Mouse (Mus musculus): Measurements from ENCODE around the gene Phf24.

Gene Phf24

GRCm38 (mm10) chr4:42915311-42915710, 1.1 kb upstream of the Phf24 start:
- peak; percentile 31 for DNase-seq

- DNase-seq = peak; percentile 41
Measured at GRCm38 (mm10) chr4:42915966-42916365, 494 bp upstream of the Phf24 start.

- DNase-seq = peak; percentile 90
Measured at GRCm38 (mm10) chr4:42917402-42917774, 928 bp downstream of the Phf24 start.

- peak; percentile 57 for DNase-seq
Measured at GRCm38 (mm10) chr4:42920726-42921125, 4.3 kb downstream of the Phf24 start.

GRCm38 (mm10) chr4:42921536-42921935, 5.1 kb downstream of the Phf24 start:
- DNase-seq = peak; percentile 37

- peak; percentile 12 for DNase-seq
Measured at GRCm38 (mm10) chr4:42922056-42922455, 5.6 kb downstream of the Phf24 start.

GRCm38 (mm10) chr4:42922461-42922860, 6.0 kb downstream of the Phf24 start:
- DNase-seq = peak; percentile 74

- DNase-seq = peak; percentile 68
Measured at GRCm38 (mm10) chr4:42924095-42924710, 7.7 kb downstream of the Phf24 start.

- DNase-seq = peak; percentile 37
Measured at GRCm38 (mm10) chr4:42928209-42928608, 11.7 kb downstream of the Phf24 start.

- DNase-seq = peak; percentile 77
Measured at GRCm38 (mm10) chr4:42928952-42929351, 12.5 kb downstream of the Phf24 start.

GRCm38 (mm10) chr4:42932229-42932969, 15.9 kb downstream of the Phf24 start:
- peak; percentile 75 for DNase-seq

GRCm38 (mm10) chr4:42933630-42934029, 17.2 kb downstream of the Phf24 start:
- DNase-seq = peak; percentile 98

- DNase-seq = no peak
Measured at GRCm38 (mm10) chr4:42941396-42941795, 24.9 kb downstream of the Phf24 start.

GRCm38 (mm10) chr4:42943341-42943740, 26.9 kb downstream of the Phf24 start:
- DNase-seq = no peak

- no peak for DNase-seq
Measured at GRCm38 (mm10) chr4:42944185-42944584, 27.7 kb downstream of the Phf24 start.

- peak; percentile 86 for DNase-seq
Measured at GRCm38 (mm10) chr4:42945043-42945442, 28.6 kb downstream of the Phf24 start.

- no peak for DNase-seq
Measured at GRCm38 (mm10) chr4:42945445-42945844, 29.0 kb downstream of the Phf24 start.

GRCm38 (mm10) chr4:42945952-42946351, 29.5 kb downstream of the Phf24 start:
- peak; percentile 90 for DNase-seq

GRCm38 (mm10) chr4:42946733-42947290, 30.4 kb downstream of the Phf24 start:
- DNase-seq = peak; percentile 91

GRCm38 (mm10) chr4:42948527-42948926, 32.1 kb downstream of the Phf24 start:
- no peak for DNase-seq

- DNase-seq = no peak
Measured at GRCm38 (mm10) chr4:42949051-42949675, 32.7 kb downstream of the Phf24 start.

GRCm38 (mm10) chr4:42949676-42950051, 33.2 kb downstream of the Phf24 start, which contains the start of gene Dnajb5:
TSS of gene Dnajb5 (plus strand) at chr4:42949814.
- peak; percentile 100 for DNase-seq

- DNase-seq = peak; percentile 99
Measured at GRCm38 (mm10) chr4:42950065-42950558, 33.7 kb downstream of the Phf24 start.
